Mouse (Mus musculus) liver, embryonic 14.5 days (tissue): ENCODE measurements around the gene Golga5.

Experiments
- CTCF ChIP-seq: IDR thresholded peaks from 2 replicates; pipeline ENCODE4 v1.5.1; 2016; ENCODE audit warnings: antibody characterized with exemption, low read depth, control low read depth
- EP300 ChIP-seq: IDR thresholded peaks from 2 replicates; pipeline ENCODE4 v1.6.1; 2016; ENCODE audit warnings: antibody characterized with exemption, low read depth

DNA sequence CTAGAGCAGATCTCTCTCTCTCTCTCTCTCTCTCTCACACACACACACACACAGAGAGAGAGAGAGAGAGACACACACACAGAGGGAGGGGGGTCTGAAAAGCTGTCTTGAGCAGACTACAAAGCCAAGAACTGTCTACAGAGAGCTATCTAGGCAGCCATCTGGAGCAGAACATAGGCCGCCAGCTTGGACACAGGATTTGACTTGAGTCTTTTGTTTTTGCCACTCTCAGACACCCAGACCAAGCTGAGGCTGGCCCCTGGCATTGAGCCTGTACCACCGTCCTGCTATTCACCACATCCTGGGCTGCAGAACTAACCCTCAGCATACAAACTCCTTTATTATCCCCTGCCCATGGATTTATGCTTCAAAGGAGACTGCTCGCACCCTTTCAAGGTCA lies 49.4 kb upstream of the Golga5 start:
- TF ChIP-seq EP300 (no peak), CTCF (no peak)
